Mouse (Mus musculus) right cerebral cortex, postnatal 25 days (tissue): ENCODE results near the gene Islr.

Experiments used
- DNase-seq: peaks from one replicate; pipeline ENCODE4 v3.0.0; 2022

Gene Islr

GRCm38 (mm10) chr9:58111431-58111830, 92.7 kb downstream of the Islr start:
- DNase-seq = peak; percentile 82

- no peak for DNase-seq
These were observed 93.3 kb downstream of the Islr start for GRCm38 (mm10) chr9:58110787-58111186.

- DNase-seq = no peak
These were observed 96.6 kb downstream of the Islr start for GRCm38 (mm10) chr9:58107494-58107893.
